Mouse (Mus musculus): ENCODE results near the gene Uqcrq. TPM values are rescaled to one million over a fixed set of nuclear protein-coding genes. Genes with fewer than 3 reads are reported as not detected.

Uqcrq gene
- polyA plus RNA-seq, 1 experiment, result 664 TPM

GRCm38 (mm10) chr11:53475620-53476019, 45.0 kb upstream of the Uqcrq start:
- H3K4me3 ChIP-seq (ENCODE audit: insufficient read depth, poor library complexity, severe bottlenecking), result no peak overlapping the region
- no peaks in the 10 kb centered on the region for H3K79me2 ChIP-seq (ENCODE audit: control insufficient read depth, insufficient read depth)
- H3K27me3 ChIP-seq (ENCODE audit: control insufficient read depth, insufficient read depth, insufficient read length), result peaks cover 19% of the 10 kb centered on the region
- no peak for TF ChIP-seq MYOG (IDR thresholded peaks at IDR 0.05; ENCODE audit: control insufficient read depth, extremely low read depth, insufficient read length)
- TF ChIP-seq FOSL1 (IDR thresholded peaks at IDR 0.05; ENCODE audit: insufficient read depth, low read length, poor library complexity, severe bottlenecking), result no peak
- TF ChIP-seq CTCF (IDR thresholded peaks at IDR 0.05; ENCODE audit: control insufficient read depth, insufficient read depth, insufficient read length), result no peak
- no peak for TF ChIP-seq CEBPB (IDR thresholded peaks at IDR 0.05; ENCODE audit: low read depth)
- TF ChIP-seq MYOD1 (IDR thresholded peaks at IDR 0.05; ENCODE audit: control insufficient read depth, insufficient read length, low read depth), result no peak
- no peak for TF ChIP-seq USF1 (IDR thresholded peaks at IDR 0.05; ENCODE audit: low read depth)
- no peak for TF ChIP-seq MAX (IDR thresholded peaks at IDR 0.05)
- H3K36me3 ChIP-seq (ENCODE audit: control insufficient read depth, insufficient read depth), result no peaks in the 10 kb centered on the region
- H3K79me3 ChIP-seq (ENCODE audit: low read depth), result no peaks in the 10 kb centered on the region
- no peak overlapping the region for H3ac ChIP-seq (ENCODE audit: control insufficient read depth, insufficient read length, low read depth)

- TF ChIP-seq USF1 (IDR thresholded peaks at IDR 0.05; ENCODE audit: low read depth) (no peak), MYOD1 (IDR thresholded peaks at IDR 0.05; ENCODE audit: control insufficient read depth, insufficient read length, low read depth) (no peak), MYOG (IDR thresholded peaks at IDR 0.05; ENCODE audit: control insufficient read depth, extremely low read depth, insufficient read length) (no peak), CEBPB (IDR thresholded peaks at IDR 0.05; ENCODE audit: low read depth) (no peak), FOSL1 (IDR thresholded peaks at IDR 0.05; ENCODE audit: insufficient read depth, low read length, poor library complexity, severe bottlenecking) (no peak), MAX (IDR thresholded peaks at IDR 0.05) (no peak), CTCF (IDR thresholded peaks at IDR 0.05; ENCODE audit: control insufficient read depth, insufficient read depth, insufficient read length) (no peak)
- Histone ChIP-seq H3K79me2 (ENCODE audit: control insufficient read depth, insufficient read depth) (no peaks in the 10 kb centered on the region), H3K4me3 (ENCODE audit: insufficient read depth, poor library complexity, severe bottlenecking) (no peak overlapping the region), H3K79me3 (ENCODE audit: low read depth) (no peaks in the 10 kb centered on the region), H3ac (ENCODE audit: control insufficient read depth, insufficient read length, low read depth) (no peak overlapping the region), H3K36me3 (ENCODE audit: control insufficient read depth, insufficient read depth) (no peaks in the 10 kb centered on the region), H3K27me3 (ENCODE audit: control insufficient read depth, insufficient read depth, insufficient read length) (peaks cover 19% of the 10 kb centered on the region)
Measured at GRCm38 (mm10) chr11:53472709-53473108, 42.1 kb upstream of the Uqcrq start.

DNA sequence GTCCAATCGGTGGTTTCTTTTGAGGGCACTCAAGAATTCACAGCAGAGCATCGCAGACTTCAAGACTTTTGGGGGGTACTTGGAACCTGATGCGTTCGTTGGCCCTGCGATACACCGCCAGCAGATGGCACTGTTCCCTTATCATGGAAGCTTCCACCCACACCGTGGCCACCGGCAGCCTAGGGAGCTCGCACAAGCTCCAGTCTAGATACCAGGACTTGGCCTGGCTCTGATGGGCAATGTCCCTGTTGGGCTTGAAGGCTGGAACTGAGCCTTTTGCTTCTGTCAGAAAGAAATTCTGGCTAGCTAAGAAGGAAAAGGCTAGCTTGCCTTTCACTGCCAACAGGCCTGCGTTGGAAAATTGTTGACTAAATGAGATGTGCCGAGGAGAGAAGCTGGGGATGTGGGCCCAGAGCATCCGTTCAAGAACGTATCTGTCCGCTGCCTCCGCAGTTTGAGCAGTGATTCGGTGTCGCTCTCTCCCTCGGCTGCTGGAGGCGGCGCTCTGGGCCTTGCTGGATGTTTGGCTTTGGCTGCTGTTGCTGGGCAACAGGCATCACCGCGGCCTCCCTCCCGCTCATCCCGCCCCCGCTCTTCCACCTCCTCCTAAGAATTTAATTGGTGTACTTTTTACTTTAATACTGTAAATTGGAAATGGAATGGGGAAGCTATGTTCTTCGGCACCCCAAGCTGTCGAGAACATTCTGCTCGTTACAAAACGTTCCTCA, 39.5 kb upstream of the Uqcrq start, which contains the start of gene Gm9837:
Gene Gm9837, minus strand, starts transcription at position 512 of the 728 bp plus-strand sequence.
- H3ac ChIP-seq (ENCODE audit: control insufficient read depth, insufficient read length, low read depth), result peak within 1 kb of the TSS; percentile 51
- peaks cover 15% of the 10 kb centered on the region for H3K27me3 ChIP-seq (ENCODE audit: control insufficient read depth, insufficient read depth, insufficient read length)
- TF ChIP-seq CEBPB (IDR thresholded peaks at IDR 0.05; ENCODE audit: low read depth), result no peak
- peak; percentile 96 for TF ChIP-seq CTCF (IDR thresholded peaks at IDR 0.05; ENCODE audit: control insufficient read depth, insufficient read depth, insufficient read length)
- no peak within 1 kb of the TSS for H3K4me3 ChIP-seq (ENCODE audit: insufficient read depth, poor library complexity, severe bottlenecking)
- H3K79me3 ChIP-seq (ENCODE audit: low read depth), result no peaks in the 10 kb centered on the region
- H3K36me3 ChIP-seq (ENCODE audit: control insufficient read depth, insufficient read depth), result no peaks in the 10 kb centered on the region
- H3K79me2 ChIP-seq (ENCODE audit: control insufficient read depth, insufficient read depth), result no peaks in the 10 kb centered on the region

GRCm38 (mm10) chr11:53469294-53469967, 38.8 kb upstream of the Uqcrq start:
- H3K4me3 ChIP-seq (ENCODE audit: insufficient read depth, poor library complexity, severe bottlenecking), result no peak overlapping the region
- TF ChIP-seq USF1 (IDR thresholded peaks at IDR 0.05; ENCODE audit: low read depth) (no peak), CTCF (IDR thresholded peaks at IDR 0.05; ENCODE audit: control insufficient read depth, insufficient read depth, insufficient read length) (no peak), CEBPB (IDR thresholded peaks at IDR 0.05; ENCODE audit: low read depth) (no peak), MAX (IDR thresholded peaks at IDR 0.05) (no peak), MYOD1 (IDR thresholded peaks at IDR 0.05; ENCODE audit: control insufficient read depth, insufficient read length, low read depth) (no peak), FOSL1 (IDR thresholded peaks at IDR 0.05; ENCODE audit: insufficient read depth, low read length, poor library complexity, severe bottlenecking) (no peak), MYOG (IDR thresholded peaks at IDR 0.05; ENCODE audit: control insufficient read depth, extremely low read depth, insufficient read length) (no peak)
- no peaks in the 10 kb centered on the region for H3K36me3 ChIP-seq (ENCODE audit: control insufficient read depth, insufficient read depth)
- peak overlapping the region; percentile 51 for H3ac ChIP-seq (ENCODE audit: control insufficient read depth, insufficient read length, low read depth)
- no peaks in the 10 kb centered on the region for H3K79me3 ChIP-seq (ENCODE audit: low read depth)
- H3K27me3 ChIP-seq (ENCODE audit: control insufficient read depth, insufficient read depth, insufficient read length), result peaks cover 12% of the 10 kb centered on the region
- no peaks in the 10 kb centered on the region for H3K79me2 ChIP-seq (ENCODE audit: control insufficient read depth, insufficient read depth)

- Histone ChIP-seq H3K27me3 (ENCODE audit: control insufficient read depth, insufficient read depth, insufficient read length) (no peaks in the 10 kb centered on the region), H3K36me3 (ENCODE audit: control insufficient read depth, insufficient read depth) (no peaks in the 10 kb centered on the region), H3ac (ENCODE audit: control insufficient read depth, insufficient read length, low read depth) (no peak overlapping the region), H3K79me3 (ENCODE audit: low read depth) (no peaks in the 10 kb centered on the region), H3K79me2 (ENCODE audit: control insufficient read depth, insufficient read depth) (no peaks in the 10 kb centered on the region), H3K4me3 (ENCODE audit: insufficient read depth, poor library complexity, severe bottlenecking) (no peak overlapping the region)
- TF ChIP-seq USF1 (IDR thresholded peaks at IDR 0.05; ENCODE audit: low read depth), result no peak
- no peak for TF ChIP-seq CEBPB (IDR thresholded peaks at IDR 0.05; ENCODE audit: low read depth)
- TF ChIP-seq MYOD1 (IDR thresholded peaks at IDR 0.05; ENCODE audit: control insufficient read depth, insufficient read length, low read depth), result no peak
- TF ChIP-seq MYOG (IDR thresholded peaks at IDR 0.05; ENCODE audit: control insufficient read depth, extremely low read depth, insufficient read length), result no peak
- TF ChIP-seq CTCF (IDR thresholded peaks at IDR 0.05; ENCODE audit: control insufficient read depth, insufficient read depth, insufficient read length), result peak; percentile 17
Measured at GRCm38 (mm10) chr11:53466231-53466971, 35.8 kb upstream of the Uqcrq start.

Measured in C2C12 (cell line).